Mouse (Mus musculus): ENCODE measurements around the gene Mindy2. TPM values are rescaled to one million over a fixed set of nuclear protein-coding genes. Genes with fewer than 3 reads are reported as not detected.
"Not testable (repeated sequence)": the region's sequence is repeated elsewhere in the genome, so short reads cannot be mapped to it uniquely, and the experiment has no call there.

Gene Mindy2
- total RNA-seq, 2 experiments from 2014 or later, result 12.3 to 17.9 TPM

GRCm38 (mm10) chr9:70555431-70555830, 101.5 kb downstream of the Mindy2 start:
- Histone ChIP-seq H3K27ac (no peak overlapping the region), H3K4me3 (no peak overlapping the region)
- no peak for DNase-seq
- intact Hi-C loops (cut with DNase I), result no loop called here
- TF ChIP-seq CTCF (IDR thresholded peaks at IDR 0.05), result no peak

GRCm38 (mm10) chr9:70552233-70552632, 104.7 kb downstream of the Mindy2 start:
- DNase-seq; H3K4me3 ChIP-seq; intact Hi-C loops (cut with DNase I); H3K27ac ChIP-seq: not testable (repeated sequence)

GRCm38 (mm10) chr9:70551524-70551923, 105.5 kb downstream of the Mindy2 start:
- no peak for TF ChIP-seq CTCF (IDR thresholded peaks at IDR 0.05)
- intact Hi-C loops (cut with DNase I), result no loop called here
- no peak for DNase-seq
- Histone ChIP-seq H3K27ac (no peak overlapping the region), H3K4me3 (no peak overlapping the region)

Other genes starting within 250 kb of the Mindy2 start
- gene Ccnb2, start 235.6 kb downstream of the Mindy2 start, total RNA-seq (2021), result under 1 TPM in 1 of 2 experiments, not detected in 1; 0.26 TPM
- gene Rnf111, start 153.4 kb downstream of the Mindy2 start, total RNA-seq (2021), result 10 to 100 TPM; 13.3 to 14.0 TPM
- gene Sltm, start 114.4 kb downstream of the Mindy2 start, total RNA-seq (2021), result 10 to 100 TPM; 16.9 to 20.9 TPM
- gene Gm10642, start 923 bp downstream of the Mindy2 start, total RNA-seq (2021), result under 1 TPM in 1 of 2 experiments, not detected in 1; 0.26 TPM
- gene Adam10, start 21.8 kb upstream of the Mindy2 start, total RNA-seq (2021), result 10 to 100 TPM; 14.1 to 17.3 TPM

Data from gastrocnemius, adult 2 months (tissue).